Mouse (Mus musculus): Measurements from ENCODE around the gene Glrx2. TPM values are rescaled to one million over a fixed set of nuclear protein-coding genes. Genes with fewer than 3 reads are reported as not detected.

Glrx2 gene
- polyA plus RNA-seq, 1 experiment from 2014 or later: 111 TPM

Other genes starting within 250 kb of the Glrx2 start
- 1.8 and 2.2 TPM in 2 replicates for gene B3galt2, start 75.7 kb upstream of the Glrx2 start, polyA plus RNA-seq (2016; fragmentation: Nextera tagmentation; extraction: Ambion mirVana)
- gene Cdc73, start 13.4 kb upstream of the Glrx2 start, polyA plus RNA-seq (2016; fragmentation: Nextera tagmentation; extraction: Ambion mirVana): 42.1 and 43.7 TPM in 2 replicates
- 52.6 and 58.0 TPM in 2 replicates for gene Trove2, start 60.7 kb downstream of the Glrx2 start, polyA plus RNA-seq (2016; fragmentation: Nextera tagmentation; extraction: Ambion mirVana)
- 78.7 and 79.9 TPM in 2 replicates for gene Uchl5, start 60.9 kb downstream of the Glrx2 start, polyA plus RNA-seq (2016; fragmentation: Nextera tagmentation; extraction: Ambion mirVana)

Data from midbrain, embryonic 12.5 days (tissue).